In genomic region chr11:100608796-100609195, GRCm38 (mm10) we compare ENCODE assay signal across 15 mouse cellular contexts. TPM values are rescaled to one million over a fixed set of nuclear protein-coding genes. Genes with fewer than 3 reads are reported as not detected.
DNase-seq lines count a peak whose midpoint lies in the region; ATAC-seq and TF ChIP-seq lines count a peak whose summit lies in the region.
"Had no signal": no experiment of that assay in that cellular context is flagged by ENCODE, and none has a peak within 500 bp of the region (broad histone marks: within the 10 kb centered on the region; RNA-seq: fewer than 3 reads in every experiment).

No protein-coding gene starts in this region.

- H3K9me3 ChIP-seq in hindbrain, postnatal 0 days (ENCODE audit: low read length) = no peaks in the 10 kb centered on the region
- no peaks in the 10 kb centered on the region for H3K9me3 ChIP-seq in hindbrain, embryonic 14.5 days (ENCODE audit: control insufficient read depth, low read length)
- H3K9me3 ChIP-seq in stomach, postnatal 0 days (ENCODE audit: control insufficient read depth, low read length) = no peaks in the 10 kb centered on the region
- no peaks in the 10 kb centered on the region for H3K9me3 ChIP-seq in midbrain, embryonic 10.5 days (replicated peaks)
- H3K9me3 ChIP-seq: heart, embryonic 10.5 days; hindbrain, embryonic 15.5 days; limb, embryonic 13.5 days had no signal

- WGBS in hindbrain, postnatal 0 days = 55% methylated on average over 4 of the region's 4 CpGs
- 74% methylated on average over 4 of the region's 4 CpGs for WGBS in hindbrain, embryonic 14.5 days
- WGBS in stomach, postnatal 0 days = 60% methylated on average over 4 of the region's 4 CpGs
- WGBS in midbrain, embryonic 10.5 days = 83% methylated on average over 4 of the region's 4 CpGs

- no peak for ATAC-seq in hindbrain, postnatal 0 days
- ATAC-seq in hindbrain, embryonic 14.5 days (ENCODE audit: low FRiP score) = no peak
- 0 out of 2 replicates have a peak, but pooled peaks have one; percentile 15 for ATAC-seq in common myeloid progenitor, adult 5-6 weeks (replicated peaks; ENCODE audit: low read depth, poor library complexity, severe bottlenecking)
- peak; percentile 46; the same call in 1 of the 2 replicates for ATAC-seq in stomach, postnatal 0 days (ENCODE audit: low FRiP score, low TSS enrichment)

- H3K27ac ChIP-seq in hindbrain, postnatal 0 days = 0 out of 2 replicates have a peak overlapping the region, but pooled peaks have one; percentile 17
- H3K27ac ChIP-seq in hindbrain, embryonic 14.5 days = no peak overlapping the region
- 0 out of 2 replicates have a peak overlapping the region, but pooled peaks have one; percentile 30 for H3K27ac ChIP-seq in stomach, postnatal 0 days (replicated peaks)
- no peak overlapping the region for H3K27ac ChIP-seq in midbrain, embryonic 10.5 days (replicated peaks)
- H3K27ac ChIP-seq: limb, embryonic 13.5 days had no signal

- H3K4me3 ChIP-seq in hindbrain, postnatal 0 days (ENCODE audit: low read length) = no peak overlapping the region
- H3K4me3 ChIP-seq in hindbrain, embryonic 14.5 days (replicated peaks; ENCODE audit: low read length) = no peak overlapping the region
- H3K4me3 ChIP-seq in stomach, postnatal 0 days (ENCODE audit: low read depth, low read length) = no peak overlapping the region
- H3K4me3 ChIP-seq in midbrain, embryonic 10.5 days = no peak overlapping the region
- H3K4me3 ChIP-seq: heart, embryonic 10.5 days; hindbrain, embryonic 15.5 days; limb, embryonic 13.5 days had no signal

- no peaks in the 10 kb centered on the region for H3K36me3 ChIP-seq in hindbrain, postnatal 0 days (ENCODE audit: insufficient read depth, low read length)
- H3K36me3 ChIP-seq in hindbrain, embryonic 14.5 days (replicated peaks; ENCODE audit: control insufficient read depth, insufficient read depth) = 0 out of 2 replicates have a peak, but pooled peaks cover 6% of the 10 kb centered on the region
- no peaks in the 10 kb centered on the region; the same call in 1 of the 2 replicates for H3K36me3 ChIP-seq in stomach, postnatal 0 days (ENCODE audit: control insufficient read depth, insufficient read depth, low read length)
- peaks cover 60% of the 10 kb centered on the region for H3K36me3 ChIP-seq in midbrain, embryonic 10.5 days

- no peak overlapping the region for H3K9ac ChIP-seq in hindbrain, postnatal 0 days (replicated peaks; ENCODE audit: low read length)
- H3K9ac ChIP-seq in hindbrain, embryonic 14.5 days = no peak overlapping the region
- H3K9ac ChIP-seq in stomach, postnatal 0 days (ENCODE audit: low read length) = no peak overlapping the region
- H3K9ac ChIP-seq: hindbrain, embryonic 15.5 days; limb, embryonic 13.5 days had no signal

- TF ChIP-seq CTCF in hindbrain, postnatal 0 days (IDR thresholded peaks at IDR 0.05; ENCODE audit: low read depth) = no peak
- no peak for TF ChIP-seq CTCF in stomach, postnatal 0 days (IDR thresholded peaks at IDR 0.05; ENCODE audit: low read depth)

- H3K4me2 ChIP-seq in hindbrain, postnatal 0 days (ENCODE audit: low read depth, low read length) = no peak overlapping the region
- no peak overlapping the region for H3K4me2 ChIP-seq in hindbrain, embryonic 14.5 days (replicated peaks)
- H3K4me2 ChIP-seq in stomach, postnatal 0 days (replicated peaks; ENCODE audit: low read depth) = no peak overlapping the region
- H3K4me2 ChIP-seq: hindbrain, embryonic 15.5 days; limb, embryonic 13.5 days had no signal

- no peak for DNase-seq in hindbrain, postnatal 0 days (ENCODE audit: low spot score)
- no peak for DNase-seq in hindbrain, embryonic 14.5 days (ENCODE audit: low spot score)
- DNase-seq in lung, postnatal 25 days (ENCODE audit: low spot score) = peak; percentile 27
- no peak for DNase-seq in lung, postnatal 10 days
- no peak for DNase-seq in stomach, postnatal 0 days (ENCODE audit: low spot score)
- no peak for DNase-seq in midbrain, embryonic 10.5 days (ENCODE audit: low spot score)
- DNase-seq: adrenal gland, postnatal 36 days; cerebellum, adult 18-20 months; embryo, embryonic 11 days; layer of hippocampus, postnatal 36 days; right cerebral cortex, postnatal 25 days had no signal

- TF ChIP-seq EP300 in stomach, postnatal 0 days (optimal IDR thresholded peaks at IDR 0.05) = no peak

- H3K4me1 ChIP-seq in hindbrain, postnatal 0 days (ENCODE audit: insufficient read depth, low read length) = peaks cover 8% of the 10 kb centered on the region
- H3K4me1 ChIP-seq in hindbrain, embryonic 14.5 days (replicated peaks; ENCODE audit: control insufficient read depth, insufficient read depth, low read length) = peaks cover 10% of the 10 kb centered on the region; the same call in 1 of the 2 replicates
- peaks cover 9% of the 10 kb centered on the region for H3K4me1 ChIP-seq in stomach, postnatal 0 days (replicated peaks; ENCODE audit: control insufficient read depth, insufficient read depth)
- no peaks in the 10 kb centered on the region for H3K4me1 ChIP-seq in midbrain, embryonic 10.5 days

- H3K27me3 ChIP-seq in hindbrain, postnatal 0 days (ENCODE audit: insufficient read depth, low read length) = no peaks in the 10 kb centered on the region
- no peaks in the 10 kb centered on the region for H3K27me3 ChIP-seq in hindbrain, embryonic 14.5 days (ENCODE audit: control insufficient read depth, insufficient read depth, low read length)
- H3K27me3 ChIP-seq in stomach, postnatal 0 days (ENCODE audit: control insufficient read depth, insufficient read depth, low read length) = no peaks in the 10 kb centered on the region
- H3K27me3 ChIP-seq in midbrain, embryonic 10.5 days (ENCODE audit: low read depth, poor library complexity, severe bottlenecking) = no peaks in the 10 kb centered on the region
- H3K27me3 ChIP-seq: hindbrain, embryonic 15.5 days; limb, embryonic 13.5 days had no signal

RNA-seq across cellular contexts. Expression of gene Nkiras2, which starts 10.2 kb away (rescaled TPM):
- 125 and 131 TPM in 2 replicates for total RNA-seq in hindbrain, postnatal 0 days (2014; rRNA removed)
- polyA plus RNA-seq in hindbrain, postnatal 0 days (2015; fragmentation: Nextera tagmentation; extraction: Ambion mirVana) = 77.5 and 82.1 TPM in 2 replicates
- 103 TPM in 2 replicates for polyA plus RNA-seq in hindbrain, embryonic 14.5 days (2014; fragmentation: Nextera tagmentation; extraction: Ambion mirVana)
- 14.0 and 16.2 TPM in 2 replicates for total RNA-seq in common myeloid progenitor, adult 5-6 weeks (2017)
- polyA plus RNA-seq in stomach, postnatal 0 days (2015; fragmentation: Nextera tagmentation; extraction: Ambion mirVana) = 59.0 and 63.1 TPM in 2 replicates
- 101 and 112 TPM in 2 replicates for polyA plus RNA-seq in midbrain, embryonic 10.5 days (2016; fragmentation: Nextera tagmentation; extraction: Ambion mirVana)

RNA-seq across cellular contexts. Expression of gene Dnajc7, which starts 11.2 kb away (rescaled TPM):
- 64.6 and 73.8 TPM in 2 replicates for total RNA-seq in hindbrain, postnatal 0 days (2014; rRNA removed)
- 237 and 246 TPM in 2 replicates for polyA plus RNA-seq in hindbrain, postnatal 0 days (2015; fragmentation: Nextera tagmentation; extraction: Ambion mirVana)
- 91.0 and 91.6 TPM in 2 replicates for polyA plus RNA-seq in hindbrain, embryonic 14.5 days (2014; fragmentation: Nextera tagmentation; extraction: Ambion mirVana)
- total RNA-seq in common myeloid progenitor, adult 5-6 weeks (2017) = 91.4 and 211 TPM in 2 replicates
- 91.9 and 96.1 TPM in 2 replicates for polyA plus RNA-seq in stomach, postnatal 0 days (2015; fragmentation: Nextera tagmentation; extraction: Ambion mirVana)
- polyA plus RNA-seq in midbrain, embryonic 10.5 days (2016; fragmentation: Nextera tagmentation; extraction: Ambion mirVana) = 268 and 304 TPM in 2 replicates

RNA-seq across cellular contexts. Expression of gene Cnp, which starts 34.1 kb away (rescaled TPM):
- total RNA-seq in hindbrain, postnatal 0 days (2014; rRNA removed) = 95.3 and 125 TPM in 2 replicates
- 121 and 146 TPM in 2 replicates for polyA plus RNA-seq in hindbrain, postnatal 0 days (2015; fragmentation: Nextera tagmentation; extraction: Ambion mirVana)
- polyA plus RNA-seq in hindbrain, embryonic 14.5 days (2014; fragmentation: Nextera tagmentation; extraction: Ambion mirVana) = 47.2 and 53.3 TPM in 2 replicates
- 34.8 and 36.4 TPM in 2 replicates for total RNA-seq in common myeloid progenitor, adult 5-6 weeks (2017)
- polyA plus RNA-seq in stomach, postnatal 0 days (2015; fragmentation: Nextera tagmentation; extraction: Ambion mirVana) = 23.5 and 25.7 TPM in 2 replicates
- 17.7 and 22.6 TPM in 2 replicates for polyA plus RNA-seq in midbrain, embryonic 10.5 days (2016; fragmentation: Nextera tagmentation; extraction: Ambion mirVana)

Comparison
In these comparisons a context has a peak if more than half of its experiments do, and no peak if none do; other contexts are left out.
1. H3K27ac ChIP-seq: peak in hindbrain, postnatal 0 days (single experiment) and stomach, postnatal 0 days (single experiment); none in hindbrain, embryonic 14.5 days (single experiment) and midbrain, embryonic 10.5 days (single experiment).
2. ATAC-seq: peak in common myeloid progenitor, adult 5-6 weeks (single experiment) and stomach, postnatal 0 days (single experiment); none in hindbrain, postnatal 0 days (single experiment) and hindbrain, embryonic 14.5 days (single experiment).